Mouse (Mus musculus) liver, postnatal 0 days (tissue): ENCODE results near the gene Mad2l1bp.
A peak's percentile ranks its signal among the peaks of the same experiment; 100 is the strongest.

Experiments used
- CTCF ChIP-seq: sonication (generic); IDR thresholded peaks from 2 replicates; pipeline ENCODE4 v1.5.1; 2016; ENCODE audit warnings: antibody characterized with exemption, low read depth
- EP300 ChIP-seq: IDR thresholded peaks from 2 replicates; pipeline ENCODE4 v1.6.1; 2016; ENCODE audit warnings: antibody characterized with exemption, low read depth, mild to moderate bottlenecking

DNA sequence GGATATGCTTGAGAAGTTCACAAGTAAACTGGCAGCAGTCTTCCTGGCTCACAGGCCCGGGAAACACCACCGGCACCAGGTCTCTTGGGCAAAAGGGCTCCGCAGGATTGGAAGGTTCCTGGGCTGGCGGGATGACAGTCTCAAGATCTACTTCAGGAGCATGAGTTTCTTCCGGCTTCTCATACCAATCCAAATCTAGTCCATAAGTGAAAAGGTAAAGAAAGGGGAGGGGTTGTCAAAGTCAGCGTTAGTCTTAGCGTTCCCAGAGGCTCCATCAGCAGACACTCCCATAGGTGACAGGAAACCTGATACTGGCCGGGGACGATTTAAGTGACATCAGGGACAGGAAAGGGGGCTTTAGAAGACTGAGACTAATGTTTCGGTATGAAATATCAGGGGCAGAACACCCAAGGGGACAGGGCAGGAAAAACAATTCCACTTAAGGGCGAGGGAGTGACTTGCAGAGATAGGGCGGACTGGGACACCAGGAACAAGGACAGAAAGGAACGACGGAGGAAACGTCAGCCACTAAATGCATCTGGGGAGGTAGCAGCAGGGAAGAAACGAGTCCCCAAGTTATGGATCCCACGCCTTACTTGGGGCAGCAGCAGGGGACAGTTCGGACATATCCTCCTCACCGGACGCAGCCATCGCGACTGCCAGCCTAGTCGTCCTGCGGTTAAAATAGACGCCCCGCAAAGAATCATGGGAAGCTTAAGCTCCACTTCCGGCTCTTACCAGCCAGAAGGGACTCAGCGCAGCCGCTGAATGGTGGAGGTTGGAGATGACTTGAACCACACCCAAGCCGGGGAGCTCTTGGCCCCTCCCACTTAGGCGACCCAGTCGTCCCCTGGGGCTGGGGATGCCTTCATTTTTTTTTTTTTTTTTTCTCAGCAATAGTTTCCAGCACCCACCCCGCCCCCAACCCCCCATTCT, at the start of gene Mad2l1bp:
- peak; percentile 45; the same call in 1 of the 2 replicates for TF ChIP-seq EP300
- TF ChIP-seq CTCF, result no peak
